Mouse (Mus musculus) testis, adult 2 months (tissue): ENCODE data around the gene Ctu2. TPM values are rescaled to one million over a fixed set of nuclear protein-coding genes. Genes with fewer than 3 reads are reported as not detected.

Experiments
- H3K27ac ChIP-seq: fragments of 200-500 bp; 2 replicates; pipeline ENCODE4 v1.5.1; 2012; ENCODE audit warnings: low read depth, low read length; ENCODE audit not compliant: control insufficient read depth, insufficient read depth
- H3K27me3 ChIP-seq: fragments of 200-500 bp; 2 replicates; pipeline ENCODE4 v1.6.1; 2012; ENCODE audit warnings: mild to moderate bottlenecking, low read length, moderate library complexity; ENCODE audit not compliant: control insufficient read depth, insufficient read depth
- H3K36me3 ChIP-seq: fragments of 200-500 bp; 2 replicates; pipeline ENCODE4 v1.6.1; 2012; ENCODE audit warnings: mild to moderate bottlenecking, low read length; ENCODE audit not compliant: control insufficient read depth, insufficient read depth
- H3K4me1 ChIP-seq: fragments of 200-500 bp; 2 replicates; pipeline ENCODE4 v1.6.1; 2012; ENCODE audit warnings: low read length; ENCODE audit not compliant: control insufficient read depth, insufficient read depth
- H3K4me3 ChIP-seq: fragments of 200-500 bp; 2 replicates; pipeline ENCODE4 v1.5.1; 2012; ENCODE audit warnings: low read depth, mild to moderate bottlenecking, low read length, moderate library complexity, mixed read lengths; ENCODE audit not compliant: control insufficient read depth
- CTCF ChIP-seq: fragments of 200-500 bp; IDR thresholded peaks from 2 replicates; pipeline ENCODE4 v1.5.1; 2012; ENCODE audit warnings: low read depth, mild to moderate bottlenecking, inconsistent platforms, low read length, moderate library complexity; ENCODE audit not compliant: control insufficient read depth, insufficient read depth, insufficient replicate concordance
- POLR2A ChIP-seq: fragments of 200-500 bp; IDR thresholded peaks from 2 replicates; pipeline ENCODE4 v1.6.1; 2012; ENCODE audit warnings: low read depth, mild to moderate bottlenecking, inconsistent platforms, low read length, moderate library complexity; ENCODE audit not compliant: control insufficient read depth
- polyA plus RNA-seq: library from polyadenylated mRNA; depleted of rRNA; stranded (reverse); fragments of >200 nt; gene quantifications from 2 replicates; pipeline ENCODE4 v1.2.3, GENCODE M21; 2012

Ctu2 gene
- polyA plus RNA-seq, 1 experiment: 37.7 TPM

GRCm38 (mm10) chr8:122451161-122451703 is 24.7 kb upstream of the Ctu2 start:
- Histone ChIP-seq H3K4me1 (no peaks in the 10 kb centered on the region; the same call in 1 of the 2 replicates), H3K27me3 (no peaks in the 10 kb centered on the region), H3K4me3 (no peak overlapping the region), H3K27ac (no peak overlapping the region), H3K36me3 (no peaks in the 10 kb centered on the region)
- TF ChIP-seq CTCF: no peak

- no peaks in the 10 kb centered on the region for H3K27me3 ChIP-seq
- TF ChIP-seq POLR2A (no peak), CTCF (no peak)
- no peaks in the 10 kb centered on the region; the same call in 1 of the 2 replicates for H3K4me1 ChIP-seq
- H3K27ac ChIP-seq: no peak overlapping the region
- no peaks in the 10 kb centered on the region for H3K36me3 ChIP-seq
- H3K4me3 ChIP-seq: no peak overlapping the region
Observed at GRCm38 (mm10) chr8:122452154-122452553, 23.8 kb upstream of the Ctu2 start.

GRCm38 (mm10) chr8:122454409-122454808 is 21.5 kb upstream of the Ctu2 start:
- Histone ChIP-seq H3K4me1 (peaks cover under 1% of the 10 kb centered on the region; the same call in 1 of the 2 replicates), H3K4me3 (no peak overlapping the region), H3K27ac (no peak overlapping the region), H3K36me3 (no peaks in the 10 kb centered on the region), H3K27me3 (no peaks in the 10 kb centered on the region)
- TF ChIP-seq CTCF (no peak), POLR2A (no peak)

- peaks cover 17% of the 10 kb centered on the region for H3K4me1 ChIP-seq
- H3K27me3 ChIP-seq: no peaks in the 10 kb centered on the region
- no peak overlapping the region for H3K27ac ChIP-seq
- TF ChIP-seq CTCF (no peak), POLR2A (no peak)
- H3K36me3 ChIP-seq: no peaks in the 10 kb centered on the region
- H3K4me3 ChIP-seq: no peak overlapping the region
Observed at GRCm38 (mm10) chr8:122457171-122457570, 18.8 kb upstream of the Ctu2 start.

- H3K36me3 ChIP-seq: no peaks in the 10 kb centered on the region
- no peaks in the 10 kb centered on the region for H3K27me3 ChIP-seq
- TF ChIP-seq POLR2A: no peak
- TF ChIP-seq CTCF: 0 out of 2 replicates have a peak, but pooled peaks have one; percentile 21
Observed at GRCm38 (mm10) chr8:122459218-122459900, 16.6 kb upstream of the Ctu2 start.

GRCm38 (mm10) chr8:122459990-122460389 is 16.0 kb upstream of the Ctu2 start:
- Histone ChIP-seq H3K27ac (no peak overlapping the region), H3K36me3 (no peaks in the 10 kb centered on the region), H3K27me3 (no peaks in the 10 kb centered on the region), H3K4me3 (peak overlapping the region; percentile 36), H3K4me1 (peaks cover 17% of the 10 kb centered on the region)
- TF ChIP-seq POLR2A (no peak), CTCF (no peak)

More at GRCm38 (mm10) chr8:122459218-122459900, 16.6 kb upstream of the Ctu2 start:
- H3K4me1 ChIP-seq: peaks cover 17% of the 10 kb centered on the region
- no peak overlapping the region for H3K4me3 ChIP-seq
- H3K27ac ChIP-seq: no peak overlapping the region

- Histone ChIP-seq H3K36me3 (no peaks in the 10 kb centered on the region), H3K4me3 (peak within 1 kb of the TSS; percentile 36), H3K27me3 (no peaks in the 10 kb centered on the region), H3K4me1 (peaks cover 17% of the 10 kb centered on the region), H3K27ac (no peak within 1 kb of the TSS)
- TF ChIP-seq CTCF: no peak
- no peak for TF ChIP-seq POLR2A
Observed at GRCm38 (mm10) chr8:122460524-122461472, 15.1 kb upstream of the Ctu2 start, which contains the start of gene Snai3. TSS of gene Snai3 (minus strand) at chr8:122460733.
